Mouse (Mus musculus): ENCODE data around the gene Taf1b. TPM values are rescaled to one million over a fixed set of nuclear protein-coding genes. Genes with fewer than 3 reads are reported as not detected.
"Not testable (repeated sequence)": the region's sequence is repeated elsewhere in the genome, so short reads cannot be mapped to it uniquely, and the experiment has no call there.

Gene Taf1b
- polyA plus RNA-seq, 1 experiment = 35.9 TPM

DNA sequence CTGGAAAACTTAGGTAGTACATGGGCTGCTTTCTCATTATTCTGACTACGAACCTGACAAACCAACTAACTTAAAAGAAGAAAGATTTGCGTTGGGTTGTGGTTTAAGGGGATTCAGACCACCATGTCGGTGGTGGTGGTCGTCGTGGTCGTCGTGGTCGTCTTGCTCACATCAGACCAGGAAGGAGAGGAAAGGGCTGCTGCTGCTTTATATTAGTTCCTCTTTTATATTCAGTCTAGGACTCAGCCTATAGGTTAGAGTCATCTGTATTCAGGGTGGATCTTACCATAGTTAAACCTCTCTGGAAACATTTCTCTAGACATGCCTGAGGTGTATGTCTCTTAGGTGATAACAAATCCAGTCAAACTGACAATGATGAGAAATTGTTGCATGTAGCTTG lies 19.0 kb downstream of the Taf1b start:
- H3K9me3 ChIP-seq (replicated peaks; ENCODE audit: control insufficient read depth, insufficient read depth, low read length, poor library complexity, severe bottlenecking) = no peaks in the 10 kb centered on the region
- H3K4me1 ChIP-seq (ENCODE audit: control insufficient read depth, insufficient read depth, low read length) = no peaks in the 10 kb centered on the region
- H3K9ac ChIP-seq (ENCODE audit: low read depth, poor library complexity, severe bottlenecking) = no peak overlapping the region
- H3K27me3 ChIP-seq (ENCODE audit: control insufficient read depth, insufficient read depth, low read length, poor library complexity, severe bottlenecking) = no peaks in the 10 kb centered on the region
- no peak overlapping the region for H3K4me3 ChIP-seq (ENCODE audit: low read depth, low read length)
- peaks cover 5% of the 10 kb centered on the region for H3K36me3 ChIP-seq (ENCODE audit: control insufficient read depth, insufficient read depth, low read length, poor library complexity, severe bottlenecking)
- no peak overlapping the region for H3K27ac ChIP-seq (ENCODE audit: insufficient read depth, low read length)
- TF ChIP-seq POLR2A (IDR thresholded peaks at IDR 0.05; ENCODE audit: insufficient read depth, low read length) (no peak), CTCF (IDR thresholded peaks at IDR 0.05; ENCODE audit: low read depth, low read length) (no peak), EP300 (IDR thresholded peaks at IDR 0.05; ENCODE audit: insufficient read depth, low read depth, low read length) (no peak)

DNA sequence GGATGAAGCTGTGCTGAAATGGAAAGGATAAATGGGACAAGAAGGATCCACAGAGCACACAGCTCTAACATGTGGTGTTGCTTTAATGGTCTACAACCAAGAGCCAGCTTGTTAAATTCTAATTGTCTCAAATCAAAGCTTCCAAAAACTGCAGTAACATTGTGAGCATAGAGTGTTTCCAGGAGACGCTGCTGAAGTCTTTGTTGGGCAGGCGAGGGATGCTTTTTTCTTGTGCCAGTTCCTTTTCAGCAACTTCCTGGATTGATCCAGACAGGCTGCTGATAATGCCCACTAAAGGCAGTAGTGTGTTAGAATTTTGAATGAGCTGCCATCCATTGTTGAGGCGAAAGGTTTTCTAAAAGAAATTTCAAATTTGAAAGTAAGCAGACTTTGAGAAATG lies 22.9 kb downstream of the Taf1b start:
- Histone ChIP-seq H3K4me1 (ENCODE audit: control insufficient read depth, insufficient read depth, low read length) (no peaks in the 10 kb centered on the region), H3K27ac (ENCODE audit: insufficient read depth, low read length) (no peak overlapping the region), H3K27me3 (ENCODE audit: control insufficient read depth, insufficient read depth, low read length, poor library complexity, severe bottlenecking) (no peaks in the 10 kb centered on the region), H3K9me3 (replicated peaks; ENCODE audit: control insufficient read depth, insufficient read depth, low read length, poor library complexity, severe bottlenecking) (no peaks in the 10 kb centered on the region), H3K36me3 (ENCODE audit: control insufficient read depth, insufficient read depth, low read length, poor library complexity, severe bottlenecking) (peaks cover 2% of the 10 kb centered on the region; the same call in 1 of the 2 replicates), H3K4me3 (ENCODE audit: low read depth, low read length) (no peak overlapping the region), H3K9ac (ENCODE audit: low read depth, poor library complexity, severe bottlenecking) (no peak overlapping the region)
- TF ChIP-seq EP300 (IDR thresholded peaks at IDR 0.05; ENCODE audit: insufficient read depth, low read depth, low read length) (no peak), CTCF (IDR thresholded peaks at IDR 0.05; ENCODE audit: low read depth, low read length) (no peak), POLR2A (IDR thresholded peaks at IDR 0.05; ENCODE audit: insufficient read depth, low read length) (no peak)

GRCm38 (mm10) chr12:24525065-24525464 lies 26.9 kb downstream of the Taf1b start:
- not testable (repeated sequence) for H3K36me3 ChIP-seq (ENCODE audit: control insufficient read depth, insufficient read depth, low read length, poor library complexity, severe bottlenecking); H3K4me3 ChIP-seq (ENCODE audit: low read depth, low read length); H3K27me3 ChIP-seq (ENCODE audit: control insufficient read depth, insufficient read depth, low read length, poor library complexity, severe bottlenecking); H3K9ac ChIP-seq (ENCODE audit: low read depth, poor library complexity, severe bottlenecking); H3K9me3 ChIP-seq (replicated peaks; ENCODE audit: control insufficient read depth, insufficient read depth, low read length, poor library complexity, severe bottlenecking); H3K4me1 ChIP-seq (ENCODE audit: control insufficient read depth, insufficient read depth, low read length); H3K27ac ChIP-seq (ENCODE audit: insufficient read depth, low read length)

GRCm38 (mm10) chr12:24536390-24536789 lies 38.2 kb downstream of the Taf1b start:
- H3K4me1 ChIP-seq (ENCODE audit: control insufficient read depth, insufficient read depth, low read length) = no peaks in the 10 kb centered on the region
- H3K27me3 ChIP-seq (ENCODE audit: control insufficient read depth, insufficient read depth, low read length, poor library complexity, severe bottlenecking) = no peaks in the 10 kb centered on the region
- TF ChIP-seq CTCF (IDR thresholded peaks at IDR 0.05; ENCODE audit: low read depth, low read length) (no peak), EP300 (IDR thresholded peaks at IDR 0.05; ENCODE audit: insufficient read depth, low read depth, low read length) (no peak), POLR2A (IDR thresholded peaks at IDR 0.05; ENCODE audit: insufficient read depth, low read length) (no peak)
- H3K36me3 ChIP-seq (ENCODE audit: control insufficient read depth, insufficient read depth, low read length, poor library complexity, severe bottlenecking) = no peaks in the 10 kb centered on the region
- H3K9me3 ChIP-seq (replicated peaks; ENCODE audit: control insufficient read depth, insufficient read depth, low read length, poor library complexity, severe bottlenecking) = no peaks in the 10 kb centered on the region
- H3K27ac ChIP-seq (ENCODE audit: insufficient read depth, low read length) = no peak overlapping the region
- H3K4me3 ChIP-seq (ENCODE audit: low read depth, low read length) = no peak overlapping the region
- no peak overlapping the region for H3K9ac ChIP-seq (ENCODE audit: low read depth, poor library complexity, severe bottlenecking)

- Histone ChIP-seq H3K4me3 (ENCODE audit: low read depth, low read length) (no peak overlapping the region), H3K4me1 (ENCODE audit: control insufficient read depth, insufficient read depth, low read length) (no peaks in the 10 kb centered on the region), H3K9me3 (replicated peaks; ENCODE audit: control insufficient read depth, insufficient read depth, low read length, poor library complexity, severe bottlenecking) (no peaks in the 10 kb centered on the region), H3K9ac (ENCODE audit: low read depth, poor library complexity, severe bottlenecking) (no peak overlapping the region), H3K36me3 (ENCODE audit: control insufficient read depth, insufficient read depth, low read length, poor library complexity, severe bottlenecking) (no peaks in the 10 kb centered on the region), H3K27ac (ENCODE audit: insufficient read depth, low read length) (no peak overlapping the region), H3K27me3 (ENCODE audit: control insufficient read depth, insufficient read depth, low read length, poor library complexity, severe bottlenecking) (no peaks in the 10 kb centered on the region)
- TF ChIP-seq EP300 (IDR thresholded peaks at IDR 0.05; ENCODE audit: insufficient read depth, low read depth, low read length) (no peak), POLR2A (IDR thresholded peaks at IDR 0.05; ENCODE audit: insufficient read depth, low read length) (no peak), CTCF (IDR thresholded peaks at IDR 0.05; ENCODE audit: low read depth, low read length) (no peak)
These were observed 39.0 kb downstream of the Taf1b start for GRCm38 (mm10) chr12:24537201-24537600.

GRCm38 (mm10) chr12:24537965-24538364 lies 39.8 kb downstream of the Taf1b start:
- no peaks in the 10 kb centered on the region for H3K9me3 ChIP-seq (replicated peaks; ENCODE audit: control insufficient read depth, insufficient read depth, low read length, poor library complexity, severe bottlenecking)
- no peaks in the 10 kb centered on the region for H3K27me3 ChIP-seq (ENCODE audit: control insufficient read depth, insufficient read depth, low read length, poor library complexity, severe bottlenecking)
- no peak overlapping the region for H3K4me3 ChIP-seq (ENCODE audit: low read depth, low read length)
- no peak for TF ChIP-seq EP300 (IDR thresholded peaks at IDR 0.05; ENCODE audit: insufficient read depth, low read depth, low read length)
- no peak for TF ChIP-seq POLR2A (IDR thresholded peaks at IDR 0.05; ENCODE audit: insufficient read depth, low read length)
- TF ChIP-seq CTCF (IDR thresholded peaks at IDR 0.05; ENCODE audit: low read depth, low read length) = no peak
- no peaks in the 10 kb centered on the region for H3K36me3 ChIP-seq (ENCODE audit: control insufficient read depth, insufficient read depth, low read length, poor library complexity, severe bottlenecking)
- no peak overlapping the region for H3K9ac ChIP-seq (ENCODE audit: low read depth, poor library complexity, severe bottlenecking)
- no peaks in the 10 kb centered on the region for H3K4me1 ChIP-seq (ENCODE audit: control insufficient read depth, insufficient read depth, low read length)
- H3K27ac ChIP-seq (ENCODE audit: insufficient read depth, low read length) = no peak overlapping the region

All from ES-Bruce4 (cell line).